Mouse (Mus musculus): ENCODE measurements around the gene Stox2. TPM values are rescaled to one million over a fixed set of nuclear protein-coding genes. Genes with fewer than 3 reads are reported as not detected.

Gene Stox2
- polyA plus RNA-seq, 1 experiment, result 219 TPM

GRCm38 (mm10) chr8:47334223-47334757, 111.9 kb downstream of the Stox2 start:
- TF ChIP-seq CTCF (IDR thresholded peaks at IDR 0.05; ENCODE audit: insufficient read depth, low read depth, low read length), result no peak
- no peak for TF ChIP-seq POLR2A (IDR thresholded peaks at IDR 0.05; ENCODE audit: insufficient read depth, low read depth, low read length)
- 41% methylated on average over 9 of the region's 9 CpGs for WGBS
- H3K4me3 ChIP-seq (ENCODE audit: insufficient read depth, low read depth, low read length), result peak overlapping the region; percentile 43
- H3K27ac ChIP-seq (ENCODE audit: insufficient read depth, low read depth, low read length), result peak overlapping the region; percentile 75; the same call in 1 of the 2 replicates
- H3K4me1 ChIP-seq (ENCODE audit: control insufficient read depth, insufficient read depth, low read length), result peaks cover 10% of the 10 kb centered on the region

DNA sequence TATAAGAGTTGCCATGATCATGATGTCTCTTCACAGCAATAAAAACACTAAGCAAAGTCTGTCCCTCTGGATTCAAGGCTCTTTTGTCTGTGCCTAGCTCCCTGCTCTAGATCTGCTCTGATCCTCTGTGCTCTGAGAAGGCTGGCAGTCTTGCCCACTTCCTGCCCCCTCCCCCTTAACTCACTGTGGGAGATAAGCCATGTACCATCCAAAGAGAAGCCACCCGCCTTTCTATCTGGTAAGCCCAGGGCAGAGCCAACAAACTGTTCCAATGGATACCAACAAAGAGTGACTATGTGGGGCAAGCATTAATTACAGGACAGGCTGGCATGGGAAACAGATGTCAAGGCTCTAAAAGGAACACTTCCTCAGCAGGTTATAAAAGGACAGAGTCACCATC, 113.2 kb downstream of the Stox2 start:
- Histone ChIP-seq H3K4me1 (ENCODE audit: control insufficient read depth, insufficient read depth, low read length) (peaks cover 10% of the 10 kb centered on the region), H3K4me3 (ENCODE audit: insufficient read depth, low read depth, low read length) (no peak overlapping the region), H3K27ac (ENCODE audit: insufficient read depth, low read depth, low read length) (peak overlapping the region; percentile 54; the same call in 1 of the 2 replicates)
- WGBS, result 58% methylated on average over 1 of the region's 1 CpGs
- TF ChIP-seq POLR2A (IDR thresholded peaks at IDR 0.05; ENCODE audit: insufficient read depth, low read depth, low read length) (no peak), CTCF (IDR thresholded peaks at IDR 0.05; ENCODE audit: insufficient read depth, low read depth, low read length) (no peak)

DNA sequence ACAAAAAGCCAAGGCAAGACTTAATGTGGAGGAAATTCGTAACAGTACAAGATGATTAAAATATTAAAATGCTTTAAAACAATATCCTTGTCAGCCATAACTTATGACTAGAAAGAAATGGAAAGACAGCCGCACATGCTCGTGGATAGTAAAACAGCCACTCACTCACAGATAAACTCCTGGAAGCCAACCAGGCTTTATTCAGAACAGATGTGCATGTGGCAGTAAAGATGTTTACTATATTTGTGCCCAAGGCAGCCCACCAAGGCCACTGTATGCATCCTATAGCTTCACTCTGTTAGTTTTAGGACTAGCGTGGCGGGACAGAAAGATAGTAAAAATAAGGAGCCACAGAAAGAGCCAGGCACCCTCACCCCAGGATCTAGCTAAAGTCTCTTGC, 115.2 kb downstream of the Stox2 start:
- TF ChIP-seq CTCF (IDR thresholded peaks at IDR 0.05; ENCODE audit: insufficient read depth, low read depth, low read length), result no peak
- TF ChIP-seq POLR2A (IDR thresholded peaks at IDR 0.05; ENCODE audit: insufficient read depth, low read depth, low read length), result no peak
- 96% methylated on average over 5 of the region's 5 CpGs for WGBS
- no peak overlapping the region for H3K4me3 ChIP-seq (ENCODE audit: insufficient read depth, low read depth, low read length)
- H3K27ac ChIP-seq (ENCODE audit: insufficient read depth, low read depth, low read length), result no peak overlapping the region
- H3K4me1 ChIP-seq (ENCODE audit: control insufficient read depth, insufficient read depth, low read length), result peaks cover 18% of the 10 kb centered on the region

- Histone ChIP-seq H3K4me1 (ENCODE audit: control insufficient read depth, insufficient read depth, low read length) (peaks cover 28% of the 10 kb centered on the region), H3K4me3 (ENCODE audit: insufficient read depth, low read depth, low read length) (no peak overlapping the region), H3K27ac (ENCODE audit: insufficient read depth, low read depth, low read length) (no peak overlapping the region)
- 73% methylated on average over 8 of the region's 8 CpGs for WGBS
- no peak for TF ChIP-seq POLR2A (IDR thresholded peaks at IDR 0.05; ENCODE audit: insufficient read depth, low read depth, low read length)
- no peak for TF ChIP-seq CTCF (IDR thresholded peaks at IDR 0.05; ENCODE audit: insufficient read depth, low read depth, low read length)
Measured at GRCm38 (mm10) chr8:47326348-47326747, 119.8 kb downstream of the Stox2 start.

DNA sequence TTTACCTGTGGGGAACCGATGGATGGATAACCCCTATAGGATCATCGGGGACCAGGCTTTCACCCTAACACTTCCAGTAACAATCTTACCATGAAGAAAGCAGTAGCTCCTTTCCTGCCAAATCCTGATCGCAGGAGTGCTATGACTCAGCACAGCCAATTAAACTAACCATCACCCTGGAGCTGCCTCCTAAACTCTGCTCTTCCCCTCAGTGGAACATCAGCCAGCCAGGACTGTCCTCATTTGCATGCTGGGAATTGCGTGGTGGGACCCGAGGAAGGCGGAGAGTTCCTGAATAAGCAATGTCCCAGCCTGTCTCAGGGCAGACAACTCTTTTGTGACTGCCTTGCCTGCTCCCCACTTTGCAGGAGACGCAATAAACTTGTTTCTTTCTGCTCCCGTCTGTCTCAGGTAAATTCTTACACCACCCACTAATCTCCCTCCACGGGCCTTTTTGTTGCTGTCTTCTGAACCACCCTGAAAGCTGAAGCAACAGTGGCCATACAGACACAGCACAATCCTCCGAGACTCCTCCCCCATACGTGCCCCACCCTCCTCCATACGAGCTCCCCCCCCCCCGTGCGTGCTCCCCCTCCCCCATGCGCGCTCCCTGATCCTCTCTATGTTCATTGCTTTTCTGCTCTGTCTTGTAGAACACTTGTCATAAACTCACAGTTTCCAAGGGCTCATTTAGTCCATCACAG, 121.9 kb downstream of the Stox2 start:
- peaks cover 29% of the 10 kb centered on the region for H3K4me1 ChIP-seq (ENCODE audit: control insufficient read depth, insufficient read depth, low read length)
- 16% methylated on average over 16 of the region's 16 CpGs for whole genome bisulfite sequencing
- H3K27ac ChIP-seq (ENCODE audit: insufficient read depth, low read depth, low read length), result peak overlapping the region; percentile 43; the same call in 1 of the 2 replicates
- peak overlapping the region; percentile 9; the same call in 1 of the 2 replicates for H3K4me3 ChIP-seq (ENCODE audit: insufficient read depth, low read depth, low read length)
- TF ChIP-seq CTCF (IDR thresholded peaks at IDR 0.05; ENCODE audit: insufficient read depth, low read depth, low read length), result no peak
- no peak for TF ChIP-seq POLR2A (IDR thresholded peaks at IDR 0.05; ENCODE audit: insufficient read depth, low read depth, low read length)

DNA sequence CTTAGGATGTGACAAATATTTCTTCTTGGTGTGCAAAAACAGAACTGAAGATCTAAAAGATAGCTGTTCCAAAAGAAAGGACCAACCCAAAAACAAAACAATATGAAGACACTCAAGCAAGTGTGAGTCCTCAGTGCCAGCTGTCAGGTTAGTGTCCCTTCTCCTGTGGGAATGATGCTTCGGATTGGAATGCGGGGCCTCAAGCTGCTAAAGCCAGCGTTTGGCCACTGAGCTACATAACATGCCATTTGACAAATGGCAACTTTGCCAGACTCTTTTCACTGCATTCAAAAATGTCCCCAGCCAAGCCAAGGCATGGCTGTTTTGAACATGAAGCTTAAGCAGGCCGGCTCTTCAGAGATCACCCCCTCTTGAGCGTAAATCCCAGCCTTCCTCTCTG, 124.9 kb downstream of the Stox2 start:
- Histone ChIP-seq H3K27ac (ENCODE audit: insufficient read depth, low read depth, low read length) (no peak overlapping the region), H3K4me3 (ENCODE audit: insufficient read depth, low read depth, low read length) (no peak overlapping the region), H3K4me1 (ENCODE audit: control insufficient read depth, insufficient read depth, low read length) (peaks cover 24% of the 10 kb centered on the region)
- TF ChIP-seq POLR2A (IDR thresholded peaks at IDR 0.05; ENCODE audit: insufficient read depth, low read depth, low read length), result no peak
- TF ChIP-seq CTCF (IDR thresholded peaks at IDR 0.05; ENCODE audit: insufficient read depth, low read depth, low read length), result no peak
- 65% methylated on average over 5 of the region's 5 CpGs for WGBS

- TF ChIP-seq POLR2A (IDR thresholded peaks at IDR 0.05; ENCODE audit: insufficient read depth, low read depth, low read length) (no peak), CTCF (IDR thresholded peaks at IDR 0.05; ENCODE audit: insufficient read depth, low read depth, low read length) (no peak)
- Histone ChIP-seq H3K4me1 (ENCODE audit: control insufficient read depth, insufficient read depth, low read length) (peaks cover 21% of the 10 kb centered on the region), H3K27ac (ENCODE audit: insufficient read depth, low read depth, low read length) (no peak overlapping the region), H3K4me3 (ENCODE audit: insufficient read depth, low read depth, low read length) (no peak overlapping the region)
- WGBS, result 42% methylated on average over 2 of the region's 2 CpGs
Measured at GRCm38 (mm10) chr8:47320707-47321106, 125.5 kb downstream of the Stox2 start.

- Histone ChIP-seq H3K4me1 (ENCODE audit: control insufficient read depth, insufficient read depth, low read length) (peaks cover 8% of the 10 kb centered on the region; the same call in 1 of the 2 replicates), H3K4me3 (ENCODE audit: insufficient read depth, low read depth, low read length) (no peak overlapping the region), H3K27ac (ENCODE audit: insufficient read depth, low read depth, low read length) (no peak overlapping the region)
- TF ChIP-seq CTCF (IDR thresholded peaks at IDR 0.05; ENCODE audit: insufficient read depth, low read depth, low read length), result no peak
- no peak for TF ChIP-seq POLR2A (IDR thresholded peaks at IDR 0.05; ENCODE audit: insufficient read depth, low read depth, low read length)
- WGBS, result 79% methylated on average over 3 of the region's 3 CpGs
Measured at GRCm38 (mm10) chr8:47318468-47318867, 127.7 kb downstream of the Stox2 start.

- WGBS, result 86% methylated on average over 6 of the region's 6 CpGs
- no peak overlapping the region for H3K4me3 ChIP-seq (ENCODE audit: insufficient read depth, low read depth, low read length)
- TF ChIP-seq POLR2A (IDR thresholded peaks at IDR 0.05; ENCODE audit: insufficient read depth, low read depth, low read length), result no peak
- TF ChIP-seq CTCF (IDR thresholded peaks at IDR 0.05; ENCODE audit: insufficient read depth, low read depth, low read length), result no peak
- no peak overlapping the region for H3K27ac ChIP-seq (ENCODE audit: insufficient read depth, low read depth, low read length)
- peaks cover 6% of the 10 kb centered on the region for H3K4me1 ChIP-seq (ENCODE audit: control insufficient read depth, insufficient read depth, low read length)
Measured at GRCm38 (mm10) chr8:47308176-47308575, 138.0 kb downstream of the Stox2 start.
